Mouse (Mus musculus) layer of hippocampus, postnatal 10 days (tissue): ENCODE data around the gene Ubl4b. TPM values are rescaled to one million over a fixed set of nuclear protein-coding genes. Genes with fewer than 3 reads are reported as not detected.
A peak's percentile ranks its signal among the peaks of the same experiment; 100 is the strongest.

ENCODE experiments used
- DNase-seq, 2 experiments: peaks; one replicate each; pipeline ENCODE4 v3.0.0; 2021; ENCODE audit warnings: low spot score in 2 of 2
- long read RNA-seq: library from polyadenylated mRNA; stranded (forward); transcript quantifications from one replicate; pipeline ENCODE4 v2.0.0, GENCODE M21; 2023
- total RNA-seq, 2 experiments: library from RNA; stranded (reverse); gene quantifications; 2 replicates each; pipeline ENCODE4 v1.2.3; 2021

The Ubl4b gene
- not detected for total RNA-seq
- long read RNA-seq: 0 reads

GRCm38 (mm10) chr3:107554842-107555241 is at the start of gene Ubl4b:
Gene Ubl4b, minus strand, starts transcription at chr3:107555073.
- no peak for DNase-seq

- no peak for DNase-seq
Measured at GRCm38 (mm10) chr3:107600127-107600526, 45.3 kb upstream of the Ubl4b start.

DNA sequence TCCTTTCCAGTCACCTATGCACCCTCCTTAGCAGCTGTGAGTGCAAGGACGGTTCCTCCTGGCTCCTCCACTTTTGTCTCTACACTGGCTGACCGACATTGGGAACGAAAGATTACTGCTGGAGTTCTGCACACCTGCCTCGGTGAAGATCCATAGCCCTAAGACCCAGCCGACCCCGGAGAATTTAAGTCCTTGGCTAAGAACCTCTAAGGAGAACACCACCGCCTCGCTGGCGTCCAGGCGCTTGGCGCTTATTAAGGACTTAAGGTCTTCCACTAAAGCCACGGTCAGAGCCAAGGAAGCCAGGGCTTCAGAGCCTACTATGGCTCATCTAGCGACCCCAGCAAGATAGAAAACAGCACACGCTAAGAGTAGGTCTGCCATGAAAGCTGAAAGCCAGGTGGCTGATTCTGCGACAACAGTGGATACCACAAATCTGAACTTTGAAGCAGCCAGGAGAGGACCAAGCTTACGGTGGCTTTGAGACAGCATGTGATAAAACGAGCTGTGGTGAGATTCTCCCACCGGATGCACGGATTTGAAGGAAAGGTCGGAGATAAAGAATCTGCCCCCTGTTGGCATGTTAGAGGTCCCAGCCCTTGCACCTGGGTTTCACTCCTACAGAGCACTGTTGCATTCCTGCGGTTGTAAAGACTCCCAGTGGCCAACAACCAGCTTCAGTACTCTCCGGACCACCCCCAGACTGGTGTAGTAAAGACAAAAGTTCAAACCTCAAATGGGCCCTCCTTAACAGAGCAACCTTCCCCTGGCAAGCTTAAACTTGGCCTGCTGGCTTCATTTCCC is 42.9 kb upstream of the Ubl4b start:
- DNase-seq: no peak

DNA sequence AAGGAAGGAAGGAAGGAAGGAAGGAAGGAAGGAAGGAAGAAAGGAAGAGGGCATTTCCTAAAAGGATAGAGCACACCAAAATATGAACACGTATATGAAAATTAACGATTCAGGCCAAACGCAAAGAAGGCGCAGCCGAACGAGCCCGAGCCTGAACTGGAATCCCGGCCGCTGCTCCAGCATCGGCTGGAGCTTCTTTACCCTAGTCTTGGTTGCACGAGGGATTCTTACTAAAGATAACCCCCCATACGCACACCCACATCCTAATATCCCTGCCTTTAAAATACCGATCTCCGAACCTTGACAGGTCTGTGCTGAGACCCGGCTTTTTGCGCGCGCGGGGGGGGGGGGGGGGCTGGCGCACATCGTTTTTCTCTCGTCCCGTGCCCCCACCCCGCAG is 42.3 kb upstream of the Ubl4b start:
- DNase-seq: no peak

DNA sequence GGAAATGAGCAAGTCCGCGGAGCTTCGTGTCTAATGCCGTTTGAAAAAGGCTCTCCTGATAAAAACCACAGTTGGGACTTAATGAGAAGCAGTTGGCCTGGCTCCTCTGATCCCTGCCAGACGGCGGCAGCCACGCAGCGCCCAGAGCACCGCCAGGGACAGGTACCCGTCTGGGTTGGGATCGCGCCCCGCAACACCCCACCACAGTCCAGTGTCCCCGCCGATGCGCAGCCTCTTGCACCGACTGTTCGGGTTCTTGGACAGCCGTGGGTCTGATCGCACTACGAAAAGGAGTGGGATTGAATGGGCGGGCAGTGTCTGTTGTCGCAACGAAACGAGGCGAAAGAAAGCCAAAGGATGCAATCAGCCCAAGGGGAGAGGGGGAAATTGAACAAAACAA is 41.7 kb upstream of the Ubl4b start:
- peak in 1 of 2 experiments; percentile 40 for DNase-seq

GRCm38 (mm10) chr3:107595938-107596461 is 41.1 kb upstream of the Ubl4b start:
- DNase-seq: no peak

GRCm38 (mm10) chr3:107595264-107595937 is 40.5 kb upstream of the Ubl4b start:
- DNase-seq: no peak

- no peak for DNase-seq
Measured at GRCm38 (mm10) chr3:107594662-107595263, 39.9 kb upstream of the Ubl4b start, which contains the start of gene Alx3. Gene Alx3, plus strand, starts transcription at chr3:107595031.

DNA sequence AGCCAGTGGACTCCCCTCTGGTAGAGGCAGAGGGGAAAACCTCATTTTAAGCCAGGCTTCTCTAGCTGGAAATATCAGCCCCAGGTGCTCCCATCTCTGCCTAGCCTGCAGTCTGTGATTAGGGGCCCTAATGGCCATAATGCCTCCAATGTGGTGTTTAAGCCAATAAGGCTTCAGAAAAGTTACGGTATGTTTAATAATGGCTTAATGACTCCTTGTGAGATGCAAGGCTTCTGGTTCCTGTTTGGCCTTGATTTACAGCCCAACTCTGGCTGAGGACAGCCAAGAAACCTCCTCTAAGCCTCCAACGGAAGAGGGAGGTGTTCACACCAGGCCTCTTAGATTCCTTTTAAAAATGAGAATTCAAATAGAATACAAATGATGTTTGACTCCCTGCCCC is 38.8 kb upstream of the Ubl4b start:
- no peak for DNase-seq

- DNase-seq: no peak
Measured at GRCm38 (mm10) chr3:107591612-107592011, 36.7 kb upstream of the Ubl4b start.

DNA sequence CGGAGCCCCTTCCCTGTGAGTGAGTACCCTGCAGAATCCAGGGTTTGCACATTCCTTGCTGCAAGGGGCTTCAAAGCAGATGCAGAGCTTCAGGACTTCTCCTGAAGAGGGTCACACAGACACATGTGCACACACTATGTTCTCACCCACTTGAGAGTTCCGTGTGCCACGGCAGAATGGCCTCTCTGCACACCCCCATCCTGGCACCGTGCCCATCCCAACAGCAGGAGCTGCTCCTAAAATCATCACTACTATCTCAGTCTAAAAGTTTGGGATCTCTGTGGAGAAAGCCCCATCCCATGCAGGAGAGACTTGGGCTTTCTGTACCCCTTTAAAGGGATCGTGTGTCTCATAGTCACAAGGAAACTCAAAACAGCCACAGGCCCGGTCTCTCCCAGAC is 31.6 kb upstream of the Ubl4b start:
- DNase-seq: no peak

- DNase-seq: no peak
Measured at GRCm38 (mm10) chr3:107583893-107584292, 29.0 kb upstream of the Ubl4b start.

GRCm38 (mm10) chr3:107582875-107583767 is 28.2 kb upstream of the Ubl4b start:
- DNase-seq: no peak

DNA sequence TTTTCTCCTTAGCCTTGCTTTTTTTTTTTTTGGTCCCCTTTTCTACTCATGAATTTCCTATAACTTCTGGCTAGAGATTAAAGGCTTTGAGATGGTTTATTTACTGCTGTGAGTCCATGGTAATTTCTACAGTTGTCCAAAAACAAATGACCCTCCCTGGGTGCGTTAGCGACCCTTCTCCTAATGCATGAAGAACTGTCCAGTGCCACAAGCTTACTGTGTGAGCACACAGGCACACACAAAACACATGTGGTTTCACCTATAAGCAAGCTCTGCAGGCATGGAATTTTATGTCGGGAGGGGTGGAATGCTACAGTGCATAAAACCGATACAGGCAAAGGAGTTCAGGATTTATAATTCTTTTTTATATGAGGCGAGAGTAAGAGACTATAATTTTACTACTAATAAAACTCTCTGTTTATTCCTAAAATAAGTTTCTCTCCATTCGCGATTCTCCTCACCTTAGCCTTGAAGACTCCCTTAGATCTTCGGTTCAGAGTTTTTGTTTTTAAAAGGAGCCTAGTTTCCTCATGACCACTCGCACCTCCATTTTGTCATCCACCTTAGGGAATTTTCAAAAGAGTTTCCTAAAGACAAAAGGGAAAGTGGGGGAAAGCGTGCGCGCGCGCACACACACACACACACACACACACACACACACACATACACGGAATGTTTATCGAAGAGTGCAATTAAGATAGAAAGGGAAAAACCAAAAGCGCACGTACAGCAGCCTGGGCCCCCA is 27.4 kb upstream of the Ubl4b start:
- no peak for DNase-seq

GRCm38 (mm10) chr3:107581103-107582010 is 26.5 kb upstream of the Ubl4b start:
- DNase-seq: no peak

GRCm38 (mm10) chr3:107579466-107579865 is 24.6 kb upstream of the Ubl4b start:
- peak; percentile 76 to 79 for DNase-seq

DNA sequence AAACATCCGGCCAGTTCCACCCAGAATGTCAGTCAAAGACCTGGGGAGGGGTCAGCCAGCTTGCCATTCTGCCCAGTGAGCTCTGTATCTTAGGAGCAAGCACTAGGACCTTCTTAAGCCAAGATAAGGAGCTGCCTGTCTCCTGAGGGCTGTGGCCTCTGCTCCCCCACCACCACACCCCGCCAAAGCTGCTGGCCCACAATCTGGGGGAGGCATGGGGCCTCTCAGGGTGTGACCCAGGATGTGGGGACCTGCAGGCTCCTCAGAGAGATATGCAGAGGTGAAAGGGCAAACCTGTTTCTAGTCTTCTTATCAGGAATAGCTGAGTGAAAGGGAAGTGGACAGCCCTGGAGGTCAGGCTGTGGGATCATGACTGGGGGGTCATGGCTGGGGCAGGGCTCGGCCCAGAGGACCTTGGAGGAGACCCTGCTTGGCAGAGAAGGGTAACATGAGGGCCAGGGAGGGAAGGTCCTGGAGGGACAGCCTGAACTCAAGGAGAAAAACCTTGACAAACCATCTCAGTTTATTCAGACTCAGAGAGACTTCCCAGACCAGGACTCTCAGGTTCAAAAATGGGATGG is 23.0 kb upstream of the Ubl4b start:
- no peak for DNase-seq

DNA sequence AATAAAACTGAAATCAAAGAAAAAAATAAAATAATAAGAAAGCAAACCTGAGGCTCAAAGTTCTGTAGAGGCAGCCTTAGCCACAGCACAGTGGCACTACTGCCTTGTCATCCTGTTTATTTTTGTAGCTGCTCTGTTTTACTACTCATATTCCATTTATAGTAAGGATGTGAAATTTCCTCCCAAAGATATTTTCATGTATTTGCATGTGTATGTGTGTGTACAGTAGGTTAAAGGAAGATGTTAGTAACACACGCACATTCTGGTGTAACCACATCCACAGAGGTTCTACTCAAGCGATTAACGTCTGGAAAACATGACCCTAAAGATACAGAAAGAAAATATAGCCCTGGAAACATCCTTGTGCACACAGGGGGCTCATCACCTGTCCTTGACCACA is 21.9 kb upstream of the Ubl4b start:
- DNase-seq: no peak

GRCm38 (mm10) chr3:107571205-107571604 is 16.3 kb upstream of the Ubl4b start:
- DNase-seq: no peak
